ENCODE assay signal across 8 mouse cellular contexts in the genomic region with DNA sequence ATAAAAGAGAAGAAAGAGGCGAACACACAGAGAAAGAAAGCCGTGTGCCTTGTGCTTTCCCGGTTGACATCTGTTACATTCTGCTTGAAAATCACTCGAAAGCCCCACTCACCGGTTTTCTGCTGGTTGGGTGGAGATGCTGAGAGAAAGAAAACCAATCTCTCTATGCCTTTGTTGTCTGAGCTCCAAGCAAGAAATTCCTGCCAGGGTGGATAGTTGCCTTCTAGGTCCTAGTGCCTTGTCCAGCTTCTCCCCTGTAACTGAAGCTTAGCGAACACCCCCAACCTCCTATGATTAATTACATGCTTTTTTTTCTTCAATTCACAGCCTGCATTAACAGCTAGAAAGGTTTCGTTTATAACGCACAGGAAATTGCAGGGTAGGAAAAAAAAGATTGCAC. TPM values are rescaled to one million over a fixed set of nuclear protein-coding genes. Genes with fewer than 3 reads are reported as not detected.
DNase-seq lines count a peak whose midpoint lies in the region; ATAC-seq and TF ChIP-seq lines count a peak whose summit lies in the region.

A gene (minus strand): TSS at position 354 of the 400 bp plus-strand sequence.

- H3K36me3 ChIP-seq in forebrain, embryonic 11.5 days (ENCODE audit: control insufficient read depth, insufficient read depth, low read length) = no peaks in the 10 kb centered on the region
- H3K36me3 ChIP-seq in midbrain, embryonic 16.5 days (ENCODE audit: control insufficient read depth, insufficient read depth, low read length) = no peaks in the 10 kb centered on the region
- H3K36me3 ChIP-seq in intestine, postnatal 0 days (ENCODE audit: control insufficient read depth, insufficient read depth) = no peaks in the 10 kb centered on the region

- 38% methylated on average over 8 of the region's 8 CpGs for WGBS in forebrain, embryonic 11.5 days
- WGBS in midbrain, embryonic 16.5 days = 17% methylated on average over 8 of the region's 8 CpGs
- 50% methylated on average over 8 of the region's 8 CpGs for WGBS in intestine, postnatal 0 days

- H3K4me2 ChIP-seq in forebrain, embryonic 11.5 days (ENCODE audit: low read depth, low read length, severe bottlenecking) = peak within 1 kb of the TSS; percentile 11; the same call in 1 of the 2 replicates
- H3K4me2 ChIP-seq in midbrain, embryonic 16.5 days (ENCODE audit: low read length) = peak within 1 kb of the TSS; percentile 43
- H3K4me2 ChIP-seq in intestine, postnatal 0 days (replicated peaks; ENCODE audit: low read depth) = no peak within 1 kb of the TSS

- TF ChIP-seq CTCF in intestine, postnatal 0 days (IDR thresholded peaks at IDR 0.05; ENCODE audit: low read depth) = no peak

- H3K4me1 ChIP-seq in forebrain, embryonic 11.5 days (replicated peaks; ENCODE audit: control insufficient read depth, insufficient read depth, low read length) = no peaks in the 10 kb centered on the region
- H3K4me1 ChIP-seq in midbrain, embryonic 16.5 days (ENCODE audit: control insufficient read depth, insufficient read depth, low read length) = peaks cover 8% of the 10 kb centered on the region; the same call in 1 of the 2 replicates
- no peaks in the 10 kb centered on the region for H3K4me1 ChIP-seq in intestine, postnatal 0 days (replicated peaks; ENCODE audit: control insufficient read depth, insufficient read depth, low read length)

- DNase-seq in cerebellum, postnatal 10 days = peak; percentile 78 to 81
- no peak for DNase-seq in cerebellum, adult 8-10 months
- DNase-seq in forebrain, embryonic 11.5 days (ENCODE audit: low spot score) = peak; percentile 48
- DNase-seq in layer of hippocampus, postnatal 14 days (ENCODE audit: low spot score in 2 of 2) = peak; percentile 31 to 60
- no peak for DNase-seq in gastrocnemius, postnatal 25 days
- DNase-seq in adrenal gland, postnatal 4 days (ENCODE audit: low spot score in 2 of 2) = no peak

- ATAC-seq in forebrain, embryonic 11.5 days (replicated peaks; ENCODE audit: low FRiP score) = peak; percentile 69
- peak; percentile 87 for ATAC-seq in midbrain, embryonic 16.5 days
- no peak for ATAC-seq in intestine, postnatal 0 days

- peak within 1 kb of the TSS; percentile 49 for H3K9ac ChIP-seq in forebrain, embryonic 11.5 days (ENCODE audit: low read length)
- peak within 1 kb of the TSS; percentile 65 for H3K9ac ChIP-seq in midbrain, embryonic 16.5 days (ENCODE audit: low read depth, low read length)
- no peak within 1 kb of the TSS for H3K9ac ChIP-seq in intestine, postnatal 0 days (ENCODE audit: low read depth, low read length)

- H3K4me3 ChIP-seq in forebrain, embryonic 11.5 days (ENCODE audit: low read depth, low read length) = peak within 1 kb of the TSS; percentile 26
- peak within 1 kb of the TSS; percentile 48 for H3K4me3 ChIP-seq in midbrain, embryonic 16.5 days (ENCODE audit: low read depth, low read length)
- no peak within 1 kb of the TSS for H3K4me3 ChIP-seq in intestine, postnatal 0 days (ENCODE audit: low read depth, low read length)

- no peaks in the 10 kb centered on the region for H3K9me3 ChIP-seq in forebrain, embryonic 11.5 days (ENCODE audit: control insufficient read depth, low read length)
- H3K9me3 ChIP-seq in midbrain, embryonic 16.5 days (replicated peaks; ENCODE audit: control insufficient read depth, low read length, poor library complexity, severe bottlenecking) = no peaks in the 10 kb centered on the region
- H3K9me3 ChIP-seq in intestine, postnatal 0 days (ENCODE audit: control insufficient read depth) = no peaks in the 10 kb centered on the region

- H3K27me3 ChIP-seq in forebrain, embryonic 11.5 days (ENCODE audit: control insufficient read depth, insufficient read depth, low read length) = no peaks in the 10 kb centered on the region; the same call in 1 of the 2 replicates
- no peaks in the 10 kb centered on the region for H3K27me3 ChIP-seq in midbrain, embryonic 16.5 days (ENCODE audit: control insufficient read depth, insufficient read depth, low read depth, low read length)
- no peaks in the 10 kb centered on the region for H3K27me3 ChIP-seq in intestine, postnatal 0 days (replicated peaks; ENCODE audit: control insufficient read depth, insufficient read depth, low read length)

- H3K27ac ChIP-seq in forebrain, embryonic 11.5 days (ENCODE audit: low read depth, low read length) = peak within 1 kb of the TSS; percentile 74
- H3K27ac ChIP-seq in midbrain, embryonic 16.5 days (ENCODE audit: low read length) = peak within 1 kb of the TSS; percentile 82
- H3K27ac ChIP-seq in intestine, postnatal 0 days (ENCODE audit: low read depth, low read length) = no peak within 1 kb of the TSS

RNA-seq across cellular contexts. Expression of the gene that starts here (rescaled TPM):
- polyA plus RNA-seq in forebrain, embryonic 11.5 days (2014; fragmentation: Nextera tagmentation; extraction: Ambion mirVana) = 80.7 and 81.7 TPM in 2 replicates
- 10 to 100 TPM; 65.9 to 73.4 TPM for total RNA-seq in layer of hippocampus, postnatal 14 days (2021)
- 266 and 338 TPM in 2 replicates for polyA plus RNA-seq in midbrain, embryonic 16.5 days (2015; fragmentation: Nextera tagmentation; extraction: Ambion mirVana)
- total RNA-seq in gastrocnemius, postnatal 25 days (2021) = under 1 TPM in 1 of 2 experiments, not detected in 1; 0.16 TPM
- polyA plus RNA-seq in intestine, postnatal 0 days (2015; fragmentation: Nextera tagmentation; extraction: Ambion mirVana) = 1.0 and 1.1 TPM in 2 replicates
- total RNA-seq in adrenal gland, postnatal 4 days (2021) = 10 to 100 TPM in 1 of 2 experiments, 1 to 10 TPM in 1; 8.7 to 13.4 TPM

Comparison
In these comparisons a context has a peak if more than half of its experiments do, and no peak if none do; other contexts are left out.
1. RNA of the gene that starts here (total RNA-seq): 65.9 to 73.4 TPM in layer of hippocampus, postnatal 14 days and 8.7 to 13.4 TPM in adrenal gland, postnatal 4 days; 0.16 TPM in gastrocnemius, postnatal 25 days; every median in the first group is over 4 times any median in the second.
2. RNA of the gene that starts here (total RNA-seq): 65.9 to 73.4 TPM in layer of hippocampus, postnatal 14 days; 8.7 to 13.4 TPM in adrenal gland, postnatal 4 days; every median in the first group is over 4 times any median in the second.
3. RNA of the gene that starts here (polyA plus RNA-seq): 266 to 338 TPM in midbrain, embryonic 16.5 days and 80.7 to 81.7 TPM in forebrain, embryonic 11.5 days; 1.0 to 1.1 TPM in intestine, postnatal 0 days; every median in the first group is over 10 times any median in the second.
4. DNase-seq: peak in cerebellum, postnatal 10 days (2 of 2), forebrain, embryonic 11.5 days (single experiment) and layer of hippocampus, postnatal 14 days (2 of 2); none in cerebellum, adult 8-10 months (single experiment), gastrocnemius, postnatal 25 days (single experiment) and adrenal gland, postnatal 4 days (0 of 2).